Mouse (Mus musculus): ENCODE results near the gene Zfp788. TPM values are rescaled to one million over a fixed set of nuclear protein-coding genes. Genes with fewer than 3 reads are reported as not detected.

Gene Zfp788
- polyA plus RNA-seq, 1 experiment from 2014 or later = 15.3 TPM

Other genes with a start within 250 kb of the Zfp788 start
- 11.2 and 13.2 TPM in 2 replicates for gene AI987944, start 239.8 kb upstream of the Zfp788 start, polyA plus RNA-seq (2015; fragmentation: Nextera tagmentation; extraction: Ambion mirVana)
- gene Vmn2r57, start 184.5 kb upstream of the Zfp788 start, polyA plus RNA-seq (2015; fragmentation: Nextera tagmentation; extraction: Ambion mirVana) = 0.21 and 0.48 TPM in 2 replicates
- 0.10 and 0.17 TPM in 2 replicates for gene Gm20449, start 133.8 kb upstream of the Zfp788 start, polyA plus RNA-seq (2015; fragmentation: Nextera tagmentation; extraction: Ambion mirVana)
- gene AW146154, start 133.3 kb upstream of the Zfp788 start, polyA plus RNA-seq (2015; fragmentation: Nextera tagmentation; extraction: Ambion mirVana) = 10.7 and 14.5 TPM in 2 replicates
- gene Gm6871, start 59.5 kb upstream of the Zfp788 start, polyA plus RNA-seq (2015; fragmentation: Nextera tagmentation; extraction: Ambion mirVana) = not detected in 2 replicates
- 13.2 and 16.1 TPM in 2 replicates for gene 2610021A01Rik, start 34.0 kb upstream of the Zfp788 start, polyA plus RNA-seq (2015; fragmentation: Nextera tagmentation; extraction: Ambion mirVana)
- not detected in 2 replicates for gene Vmn2r58, start 239.5 kb downstream of the Zfp788 start, polyA plus RNA-seq (2015; fragmentation: Nextera tagmentation; extraction: Ambion mirVana)